8 mouse cellular contexts compared by ENCODE assay signal in genomic region chr17:87474501-87474795, GRCm38 (mm10). TPM values are rescaled to one million over a fixed set of nuclear protein-coding genes. Genes with fewer than 3 reads are reported as not detected.
A peak's percentile ranks its signal among the peaks of the same experiment; 100 is the strongest.
DNase-seq lines count a peak whose midpoint lies in the region; ATAC-seq and TF ChIP-seq lines count a peak whose summit lies in the region.

No protein-coding gene starts in this region.

- no peak for DNase-seq in lung, embryonic 14.5 days
- DNase-seq in lung, postnatal 10 days, result no peak
- DNase-seq in large intestine, adult 2 months (ENCODE audit: low read depth, low spot score), result peak; percentile 60
- no peak for DNase-seq in B cell, adult 2 months
- DNase-seq in layer of hippocampus, adult 9-11 months, result no peak
- DNase-seq in spleen, postnatal 14 days (ENCODE audit: low spot score in 2 of 2), result no peak

- H3K27me3 ChIP-seq in lung, embryonic 14.5 days (ENCODE audit: insufficient read depth, low read length), result no peaks in the 10 kb centered on the region; the same call in none of the 2 replicates
- H3K27me3 ChIP-seq in forebrain, embryonic 13.5 days, result no peaks in the 10 kb centered on the region
- no peaks in the 10 kb centered on the region for H3K27me3 ChIP-seq in neural tube, embryonic 15.5 days (replicated peaks)

- H3K4me2 ChIP-seq in lung, embryonic 14.5 days, result peak overlapping the region; percentile 69
- H3K4me2 ChIP-seq in forebrain, embryonic 13.5 days, result peak overlapping the region; percentile 65
- H3K4me2 ChIP-seq in neural tube, embryonic 15.5 days, result peak overlapping the region; percentile 63

- no peaks in the 10 kb centered on the region for H3K9me3 ChIP-seq in lung, embryonic 14.5 days (ENCODE audit: low read depth, low read length)
- no peaks in the 10 kb centered on the region for H3K9me3 ChIP-seq in forebrain, embryonic 13.5 days (replicated peaks)
- no peaks in the 10 kb centered on the region for H3K9me3 ChIP-seq in neural tube, embryonic 15.5 days (replicated peaks)

- peak overlapping the region; percentile 31 for H3K4me3 ChIP-seq in lung, embryonic 14.5 days (ENCODE audit: low read depth, low read length)
- H3K4me3 ChIP-seq in forebrain, embryonic 13.5 days, result peak overlapping the region; percentile 38
- peak overlapping the region; percentile 29 for H3K4me3 ChIP-seq in neural tube, embryonic 15.5 days (replicated peaks)

- H3K9ac ChIP-seq in lung, embryonic 14.5 days, result no peak overlapping the region; the same call in 1 of the 2 replicates
- H3K9ac ChIP-seq in forebrain, embryonic 13.5 days, result peak overlapping the region; percentile 61
- peak overlapping the region; percentile 37 for H3K9ac ChIP-seq in neural tube, embryonic 15.5 days (replicated peaks)

- 4% methylated on average over 7 of the region's 7 CpGs for WGBS in lung, embryonic 14.5 days
- 2% methylated on average over 7 of the region's 7 CpGs for WGBS in forebrain, embryonic 13.5 days
- 10% methylated on average over 7 of the region's 7 CpGs for WGBS in large intestine, adult 2 months
- WGBS in neural tube, embryonic 15.5 days, result 4% methylated on average over 7 of the region's 7 CpGs

- peak; percentile 26; the same call in 1 of the 2 replicates for ATAC-seq in lung, embryonic 14.5 days (ENCODE audit: insufficient read depth)
- no peak for ATAC-seq in forebrain, embryonic 13.5 days
- ATAC-seq in neural tube, embryonic 15.5 days (ENCODE audit: low FRiP score), result peak; percentile 8; the same call in 1 of the 2 replicates

- no peak overlapping the region for H3K27ac ChIP-seq in lung, embryonic 14.5 days (ENCODE audit: low read depth)
- no peak overlapping the region for H3K27ac ChIP-seq in forebrain, embryonic 13.5 days
- peak overlapping the region; percentile 76 for H3K27ac ChIP-seq in neural tube, embryonic 15.5 days (replicated peaks)

- TF ChIP-seq CTCF in lung, embryonic 14.5 days (IDR thresholded peaks at IDR 0.05; ENCODE audit: low read depth), result no peak

- H3K36me3 ChIP-seq in lung, embryonic 14.5 days (ENCODE audit: insufficient read depth), result no peaks in the 10 kb centered on the region
- H3K36me3 ChIP-seq in forebrain, embryonic 13.5 days (ENCODE audit: poor library complexity, severe bottlenecking), result no peaks in the 10 kb centered on the region
- H3K36me3 ChIP-seq in neural tube, embryonic 15.5 days, result no peaks in the 10 kb centered on the region

- peaks cover 8% of the 10 kb centered on the region for H3K4me1 ChIP-seq in lung, embryonic 14.5 days (ENCODE audit: insufficient read depth)
- peaks cover 36% of the 10 kb centered on the region for H3K4me1 ChIP-seq in forebrain, embryonic 13.5 days
- peaks cover 35% of the 10 kb centered on the region for H3K4me1 ChIP-seq in neural tube, embryonic 15.5 days

RNA-seq across cellular contexts. Expression of gene Calm2, which starts 27.7 kb away (rescaled TPM):
- 944 and 965 TPM in 2 replicates for polyA plus RNA-seq in lung, embryonic 14.5 days (2014; fragmentation: Nextera tagmentation; extraction: Ambion mirVana)
- 1,676 and 1,701 TPM in 2 replicates for polyA plus RNA-seq in forebrain, embryonic 13.5 days (2015; fragmentation: Nextera tagmentation; extraction: Ambion mirVana)
- 92.6 and 104 TPM in 2 replicates for polyA plus RNA-seq in large intestine, adult 2 months (2012; rRNA removed)
- 3,061 and 3,386 TPM in 2 replicates for polyA plus RNA-seq in neural tube, embryonic 15.5 days (2015; fragmentation: Nextera tagmentation; extraction: Ambion mirVana)

RNA-seq across cellular contexts. Expression of gene Stpg4, which starts 46.9 kb away (rescaled TPM):
- not detected in 2 replicates for polyA plus RNA-seq in lung, embryonic 14.5 days (2014; fragmentation: Nextera tagmentation; extraction: Ambion mirVana)
- not detected in 2 replicates for polyA plus RNA-seq in forebrain, embryonic 13.5 days (2015; fragmentation: Nextera tagmentation; extraction: Ambion mirVana)
- polyA plus RNA-seq in large intestine, adult 2 months (2012; rRNA removed), result not detected in 2 replicates
- 0.26 TPM in 1 of 2 replicates, not detected in the other for polyA plus RNA-seq in neural tube, embryonic 15.5 days (2015; fragmentation: Nextera tagmentation; extraction: Ambion mirVana)
